Mouse (Mus musculus) left cerebral cortex, adult 9 months (tissue): ENCODE data around the gene Abcc4.

Source experiments
- DNase-seq, 2 experiments: peaks; one replicate each; pipeline ENCODE4 v3.0.0; 2022; ENCODE audit warnings: low spot score in 2 of 2

Abcc4 gene

DNA sequence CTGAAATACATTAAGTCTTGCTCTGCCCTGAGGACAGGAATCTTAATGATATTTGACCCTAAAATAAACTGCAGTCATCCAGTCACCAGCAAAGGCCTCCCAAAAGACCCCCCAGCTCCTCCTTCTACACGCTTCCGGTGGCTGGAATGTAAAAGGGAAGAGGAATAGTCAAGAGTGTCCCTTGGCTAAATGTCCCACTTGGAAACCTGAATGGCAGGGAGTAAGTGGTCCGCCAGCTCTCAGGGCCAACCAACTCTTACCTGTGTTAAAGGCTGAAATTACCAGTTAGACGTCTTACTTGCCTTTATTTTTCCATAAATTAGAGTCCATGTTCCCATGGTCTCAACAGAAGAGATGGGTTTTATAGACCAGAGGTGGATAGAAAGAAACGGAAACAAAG lies 6.9 kb upstream of the Abcc4 start:
- DNase-seq: no peak

DNA sequence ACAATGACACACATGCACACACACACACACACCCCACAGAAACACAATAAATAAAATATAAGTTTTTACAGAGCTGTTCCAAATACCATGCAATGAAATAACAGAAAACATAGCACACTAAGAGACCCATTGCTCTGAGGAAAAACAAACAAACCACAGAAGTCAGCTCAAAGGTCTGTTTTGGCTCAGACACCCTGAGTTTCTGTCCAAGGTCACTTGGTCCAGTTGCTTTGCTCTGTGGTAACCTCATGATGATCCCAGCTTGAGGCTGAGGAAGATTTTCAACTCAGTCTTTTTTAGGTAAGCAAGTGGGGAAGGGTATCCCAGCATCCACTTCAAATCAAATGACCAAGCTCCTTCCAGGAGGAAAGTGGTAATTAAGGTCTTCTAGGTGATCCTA lies 4.9 kb upstream of the Abcc4 start:
- DNase-seq: no peak

DNA sequence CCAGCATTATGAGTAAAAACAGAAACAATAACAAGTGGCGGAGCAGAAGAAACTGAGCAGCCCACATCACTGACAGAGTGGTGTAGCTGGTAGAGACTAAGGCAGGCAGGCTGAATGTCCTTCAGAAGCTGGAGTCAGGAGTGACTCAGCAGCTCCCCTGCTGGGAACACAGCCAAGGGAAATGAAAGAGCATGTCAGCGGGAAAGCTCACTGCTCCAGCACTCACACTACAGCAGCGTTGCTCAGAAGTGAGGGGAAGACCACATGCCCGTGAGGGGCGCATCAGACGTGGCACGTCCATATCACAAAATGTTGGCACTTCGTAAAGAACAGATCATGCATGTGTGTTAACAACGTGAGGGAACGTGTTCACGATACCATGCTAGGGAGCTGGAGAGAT lies 3.7 kb upstream of the Abcc4 start:
- peak; percentile 67 to 91 for DNase-seq

DNA sequence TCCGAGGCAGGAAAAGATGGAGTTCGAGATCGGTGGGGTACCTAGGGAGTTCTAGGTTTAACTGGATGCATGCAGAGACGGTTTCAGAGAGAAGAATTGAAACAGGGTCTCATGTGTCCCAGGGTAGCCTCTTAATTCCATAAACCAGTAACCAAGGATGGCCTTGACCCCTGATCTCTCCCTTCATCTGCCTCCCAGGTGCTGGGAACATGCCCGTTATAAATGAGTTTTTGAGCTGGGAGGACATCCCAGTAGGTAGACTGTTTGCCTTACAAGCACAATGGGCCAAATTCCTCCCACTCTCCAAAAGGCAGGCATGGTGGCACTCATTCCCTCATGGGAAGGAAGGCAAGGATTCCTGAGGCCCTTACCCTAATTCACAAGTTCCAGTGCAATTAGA lies 2.1 kb upstream of the Abcc4 start:
- DNase-seq: no peak

DNA sequence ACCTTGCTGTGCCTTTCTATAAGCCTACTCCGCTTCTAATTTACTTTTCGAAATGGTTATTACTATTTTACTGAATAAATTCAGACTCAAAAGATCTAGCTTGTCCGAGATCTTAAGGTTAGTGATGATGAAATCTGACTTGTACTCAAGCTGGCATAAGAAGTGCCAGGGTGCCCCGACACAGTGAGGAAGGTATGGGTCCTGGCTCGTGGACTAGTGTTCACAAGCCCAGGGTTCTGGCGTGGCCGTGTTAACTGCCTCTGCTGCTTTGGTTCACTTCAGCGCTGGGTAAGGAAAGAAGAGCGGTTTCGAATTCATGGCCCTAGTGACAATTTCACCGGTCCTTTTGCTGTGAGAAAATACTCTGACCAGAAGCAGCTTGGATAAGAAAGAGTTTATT lies 943 bp upstream of the Abcc4 start:
- DNase-seq: no peak

DNA sequence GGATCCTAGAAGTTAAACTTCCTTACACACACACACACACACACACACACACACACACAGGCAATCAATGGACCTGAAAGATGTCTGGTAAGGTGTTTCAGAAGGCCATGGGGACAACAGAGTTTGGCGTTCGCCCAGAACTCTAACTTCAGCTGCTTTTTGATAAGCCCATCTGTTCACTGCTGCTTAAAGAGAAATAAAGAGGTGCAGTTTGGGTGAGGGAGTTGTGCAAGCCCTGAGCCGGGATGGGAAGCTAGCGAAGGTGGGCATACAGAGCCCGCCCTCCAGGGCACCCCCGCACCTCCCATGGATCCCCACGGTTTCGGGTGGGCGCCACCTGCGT lies 583 bp downstream of the Abcc4 start:
- DNase-seq: no peak

DNA sequence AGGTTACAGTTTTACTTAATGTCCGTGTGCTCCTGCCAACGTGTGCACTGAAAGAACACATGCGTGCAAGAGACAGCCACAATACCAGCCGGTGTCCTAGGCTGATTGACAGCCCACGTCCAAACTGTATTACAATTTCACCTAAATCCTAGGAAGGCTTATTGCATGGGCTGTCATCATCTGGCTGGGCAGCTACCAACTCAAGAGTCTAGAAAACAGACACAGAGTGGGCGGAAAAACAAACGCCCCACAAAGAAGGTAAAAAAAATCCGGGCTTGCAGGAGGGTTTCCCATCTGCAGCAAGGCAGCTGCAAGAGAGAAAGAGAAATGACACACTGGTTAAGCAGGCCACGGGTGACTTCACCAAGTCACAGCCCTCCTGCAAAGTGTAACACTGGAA lies 2.7 kb downstream of the Abcc4 start:
- no peak for DNase-seq

DNA sequence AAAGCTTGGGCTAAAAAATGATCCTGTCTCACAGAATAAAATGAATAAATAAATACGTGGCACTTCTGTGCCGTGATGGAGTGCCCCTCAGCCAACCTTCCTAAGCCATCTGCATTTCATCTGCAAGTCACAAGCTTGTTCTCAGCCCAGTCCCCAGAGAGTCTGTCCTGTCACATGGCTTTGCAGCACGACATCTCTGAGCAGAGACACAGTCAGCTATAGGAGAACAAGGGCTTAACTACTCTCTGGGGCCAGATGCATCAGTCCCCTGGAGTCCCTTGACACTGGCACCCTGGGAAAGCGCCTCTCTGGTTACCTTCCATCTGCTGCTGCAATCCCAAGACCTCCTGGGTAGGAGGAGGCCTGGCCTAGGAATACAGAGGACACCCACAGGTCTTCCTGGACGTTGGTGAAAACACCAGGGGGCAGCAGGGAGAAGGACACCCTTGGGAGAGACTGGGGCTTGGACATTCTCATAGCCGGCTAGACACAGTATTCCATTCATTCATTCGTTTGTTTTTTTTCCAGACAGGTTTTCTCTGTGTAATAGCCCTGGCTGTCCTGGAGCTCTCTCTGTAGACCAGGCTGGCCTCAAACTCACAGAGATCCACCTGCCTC lies 3.9 kb downstream of the Abcc4 start:
- DNase-seq: no peak

DNA sequence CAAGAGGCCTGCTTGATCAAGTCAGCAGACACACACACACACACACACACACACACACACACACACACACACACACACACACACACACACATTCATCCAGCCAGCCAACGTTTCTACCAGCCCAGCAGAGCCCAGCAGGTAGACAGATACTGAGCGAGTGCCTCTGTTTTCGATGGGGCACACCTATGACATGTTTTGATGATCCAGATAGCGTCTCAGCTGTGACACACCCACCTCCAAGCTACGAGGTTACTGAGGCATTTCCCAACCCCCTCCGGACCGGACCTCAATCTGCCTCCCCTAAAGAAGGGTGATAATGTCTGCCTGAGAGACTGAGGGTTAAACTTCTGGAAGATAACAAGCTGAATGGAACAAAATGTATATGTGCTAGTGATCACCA lies 5.4 kb downstream of the Abcc4 start:
- DNase-seq: no peak

DNA sequence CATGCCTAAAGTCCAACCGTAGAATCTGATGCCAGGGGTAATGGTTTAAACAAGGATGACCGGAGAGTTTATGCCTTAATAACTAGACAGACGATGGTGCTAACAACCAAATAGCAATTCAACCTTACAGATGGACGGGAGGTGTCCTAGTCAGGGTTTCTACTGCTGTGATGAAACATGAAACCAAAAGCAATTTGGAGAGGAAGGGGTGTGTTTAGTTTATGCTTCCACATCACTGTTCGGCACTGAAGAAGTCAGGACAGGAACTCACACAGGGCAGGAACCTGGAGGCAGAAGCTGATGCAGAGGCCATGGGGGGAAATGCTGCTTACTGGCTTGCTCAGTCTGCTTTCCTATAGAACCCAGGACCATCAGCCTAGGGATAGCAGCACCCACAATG lies 6.1 kb downstream of the Abcc4 start:
- DNase-seq: no peak

DNA sequence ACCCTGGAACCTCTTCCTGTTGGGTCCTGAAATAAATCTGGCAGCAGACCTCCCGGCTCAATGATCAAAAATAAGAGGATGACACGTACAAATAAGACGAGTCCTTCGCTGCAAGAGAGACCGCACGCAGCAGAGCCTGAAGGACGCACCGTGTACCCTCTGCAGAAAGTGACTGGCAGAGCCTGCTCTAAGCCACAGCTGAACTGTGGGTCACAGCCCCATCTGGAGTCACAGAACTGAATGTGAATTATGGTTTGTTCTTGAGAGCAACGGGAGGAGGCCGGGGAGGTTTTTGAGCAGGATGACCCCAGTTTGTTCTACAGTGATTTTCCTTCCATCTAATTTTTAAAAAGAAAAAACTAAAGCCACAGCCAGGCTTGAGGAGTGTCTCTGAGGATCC lies 6.5 kb downstream of the Abcc4 start:
- no peak for DNase-seq

DNA sequence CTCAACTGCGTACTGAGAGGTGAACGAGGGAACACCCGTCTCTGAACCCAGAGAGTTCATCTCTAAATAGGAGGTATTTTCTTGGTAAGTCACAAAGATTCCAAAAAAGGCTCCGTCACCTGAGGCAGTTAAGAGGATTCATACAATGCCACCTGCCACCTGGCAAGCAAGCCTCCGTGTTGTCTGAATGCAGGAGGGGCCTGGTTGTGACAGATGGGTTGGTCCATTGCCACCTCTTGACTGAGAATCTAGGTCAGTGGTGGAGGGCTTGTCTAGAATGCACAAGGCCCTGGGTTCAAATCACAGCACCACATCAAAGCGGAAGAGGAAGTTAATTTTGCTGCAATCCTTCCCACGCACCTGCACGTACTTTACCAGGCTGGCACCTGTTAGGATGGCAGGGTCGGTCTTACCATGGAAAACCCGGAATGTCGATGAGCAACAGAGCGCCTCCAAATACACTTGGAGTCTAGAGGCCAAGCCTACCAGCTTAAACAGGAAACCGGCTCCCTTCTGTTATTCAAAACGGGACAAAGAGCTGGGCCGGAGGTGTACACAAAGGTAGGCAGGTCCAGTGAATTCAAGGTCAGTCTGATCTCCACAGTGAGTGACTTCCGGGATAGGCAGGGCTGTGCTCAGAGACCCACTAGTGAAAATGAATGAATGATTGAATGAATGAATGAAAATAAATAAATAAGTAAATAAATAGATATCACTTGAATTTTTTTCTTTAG lies 9.3 kb downstream of the Abcc4 start:
- DNase-seq: no peak

DNA sequence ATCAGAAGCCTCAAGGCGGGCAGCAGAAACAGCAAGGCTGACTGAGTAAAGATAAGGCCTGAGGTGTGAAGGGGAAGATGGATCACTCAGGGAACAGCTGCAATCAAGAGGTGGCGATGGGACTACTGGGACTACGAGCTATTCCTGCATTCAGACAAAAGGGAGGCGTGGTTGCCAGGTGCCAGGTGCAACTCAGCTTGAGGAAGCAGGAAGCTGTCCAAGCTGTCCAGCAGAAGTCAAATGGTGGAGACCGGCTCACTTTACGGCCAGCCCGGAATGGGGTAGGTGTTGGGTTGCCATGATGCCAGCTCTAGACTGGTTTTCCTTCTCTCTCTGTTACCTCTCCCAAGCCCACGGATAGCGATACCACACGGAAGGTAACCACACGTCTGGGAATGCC lies 10.2 kb downstream of the Abcc4 start:
- DNase-seq: no peak

DNA sequence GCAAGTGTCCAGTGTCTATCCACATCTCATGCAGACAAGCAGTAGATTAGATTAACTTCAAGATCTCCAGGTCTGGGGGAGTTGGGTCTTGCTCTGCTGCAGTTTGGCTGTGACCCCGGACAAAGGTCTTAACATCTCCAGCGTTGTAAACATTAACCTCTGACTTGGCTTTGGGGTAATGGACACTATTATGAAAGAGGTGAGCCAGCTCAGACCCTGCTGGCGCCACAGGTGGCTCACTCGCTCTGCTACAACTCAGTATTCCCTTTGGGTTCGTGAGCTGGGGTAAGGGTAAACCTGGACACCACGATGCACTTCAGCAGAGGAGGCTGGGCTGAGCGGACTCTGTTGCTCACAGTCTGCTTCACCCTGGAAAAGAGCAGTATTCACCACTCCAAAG lies 11.7 kb downstream of the Abcc4 start:
- DNase-seq: no peak

DNA sequence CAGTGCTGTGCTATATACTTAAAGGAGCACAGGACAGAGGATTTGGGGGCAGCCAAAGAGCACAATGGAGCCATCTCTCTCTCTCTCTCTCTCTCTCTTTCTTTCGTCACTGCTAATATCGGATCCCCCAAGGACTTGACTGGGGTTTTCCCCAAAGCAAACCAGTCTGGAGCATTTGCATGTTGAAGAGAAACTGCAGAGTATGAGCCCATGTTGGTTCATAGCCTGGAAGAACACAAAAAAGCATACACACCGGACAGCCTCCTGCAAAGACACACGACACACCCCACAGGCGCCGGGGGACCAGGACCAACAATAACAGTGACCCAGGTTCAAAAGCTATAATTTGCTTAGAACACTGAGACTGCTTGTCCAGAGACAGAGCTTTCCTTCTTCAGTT lies 14.1 kb downstream of the Abcc4 start:
- no peak for DNase-seq

DNA sequence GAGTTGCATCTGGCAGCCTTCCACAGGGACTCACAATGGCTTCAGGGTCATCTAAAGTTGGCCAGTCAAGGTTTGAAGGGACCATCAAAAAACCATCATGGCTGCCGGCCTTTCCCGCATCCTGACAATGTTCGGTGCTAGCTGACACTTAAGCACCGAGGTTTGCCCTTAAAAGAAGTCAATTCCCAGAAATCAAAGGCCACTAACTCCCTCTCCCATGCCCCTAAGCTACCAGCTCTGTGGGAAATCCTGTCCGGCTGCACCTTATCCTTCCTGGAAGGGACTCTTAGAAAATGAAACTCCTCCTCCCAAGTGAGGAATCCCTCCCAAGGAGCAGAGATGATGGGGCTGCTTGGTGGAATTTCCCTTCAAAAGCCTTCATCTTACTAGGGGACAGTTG lies 14.6 kb downstream of the Abcc4 start:
- no peak for DNase-seq

DNA sequence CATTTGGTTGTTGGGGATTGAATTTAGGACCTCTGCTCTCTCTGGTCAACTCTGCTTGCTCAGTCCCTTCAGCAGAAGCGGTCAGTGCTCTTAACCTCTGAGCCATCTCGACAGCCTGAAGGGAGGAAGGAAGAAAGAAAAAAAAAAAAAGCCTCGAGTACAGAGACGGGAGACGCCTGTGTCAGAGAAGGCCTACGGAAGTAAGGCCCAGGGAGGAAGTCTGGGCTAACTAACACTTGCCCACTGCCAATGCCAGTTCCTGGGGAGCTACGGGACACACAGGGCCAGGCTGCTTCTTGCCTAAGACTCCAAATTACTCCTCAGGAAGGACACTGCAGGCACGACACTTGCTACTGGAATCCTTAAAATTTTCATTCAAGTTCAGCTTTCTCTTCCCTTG lies 15.1 kb downstream of the Abcc4 start:
- no peak for DNase-seq

DNA sequence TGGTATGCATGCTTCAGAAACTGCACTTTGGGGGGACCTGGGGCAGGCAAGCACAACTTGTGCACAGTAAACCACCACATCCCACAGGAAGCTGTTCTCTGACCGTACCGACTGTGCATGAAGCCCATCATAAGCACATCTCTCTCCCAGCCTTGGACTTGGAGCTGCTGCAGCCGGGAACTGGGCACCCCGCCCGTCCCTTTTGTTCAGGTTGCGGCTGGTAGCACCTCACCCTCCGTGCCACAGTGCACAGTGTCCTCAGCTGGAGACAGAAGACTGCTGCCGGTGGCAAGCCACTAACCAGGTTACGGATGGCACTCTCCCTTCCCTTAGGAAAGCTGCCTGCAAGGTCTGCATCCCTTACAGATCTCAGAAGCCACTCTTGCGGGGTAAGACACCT lies 15.7 kb downstream of the Abcc4 start:
- no peak for DNase-seq

DNA sequence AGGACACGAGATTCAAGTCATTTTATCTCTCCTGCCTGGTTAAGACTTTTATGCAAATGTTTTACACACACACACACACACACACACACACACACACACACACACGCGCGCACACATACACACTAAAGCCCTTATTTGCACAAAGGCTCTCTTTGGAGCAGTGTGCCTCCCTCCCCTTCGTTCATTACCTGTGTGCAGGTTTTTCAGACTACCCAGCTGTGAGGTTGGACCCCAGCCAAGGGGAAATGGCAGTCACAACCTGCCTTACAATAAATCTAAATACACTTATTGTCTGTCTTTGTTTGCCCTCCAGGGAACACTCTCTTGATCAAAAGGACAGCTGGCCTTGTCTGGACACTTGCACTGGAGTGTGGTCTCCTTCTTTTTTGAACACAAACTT lies 17.4 kb downstream of the Abcc4 start:
- no peak for DNase-seq

DNA sequence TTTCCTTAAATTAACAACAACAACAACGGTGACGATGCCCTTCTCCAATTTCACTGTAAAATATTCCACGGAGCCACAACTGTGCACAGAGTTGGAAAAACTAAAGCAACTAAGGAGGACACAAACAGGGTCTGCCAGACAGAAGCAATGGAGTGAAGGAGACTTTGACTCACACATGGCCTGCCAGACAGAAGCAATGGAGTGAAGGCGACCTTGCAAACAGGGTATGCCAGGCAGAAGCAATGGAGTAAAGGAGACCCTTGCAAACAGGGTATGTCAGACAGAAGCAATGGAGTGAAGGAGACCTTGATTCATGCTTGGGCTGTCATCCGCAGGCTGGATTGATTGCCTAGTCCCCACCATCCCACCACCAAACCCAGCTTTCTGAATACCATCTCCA lies 19.2 kb downstream of the Abcc4 start:
- DNase-seq: no peak

DNA sequence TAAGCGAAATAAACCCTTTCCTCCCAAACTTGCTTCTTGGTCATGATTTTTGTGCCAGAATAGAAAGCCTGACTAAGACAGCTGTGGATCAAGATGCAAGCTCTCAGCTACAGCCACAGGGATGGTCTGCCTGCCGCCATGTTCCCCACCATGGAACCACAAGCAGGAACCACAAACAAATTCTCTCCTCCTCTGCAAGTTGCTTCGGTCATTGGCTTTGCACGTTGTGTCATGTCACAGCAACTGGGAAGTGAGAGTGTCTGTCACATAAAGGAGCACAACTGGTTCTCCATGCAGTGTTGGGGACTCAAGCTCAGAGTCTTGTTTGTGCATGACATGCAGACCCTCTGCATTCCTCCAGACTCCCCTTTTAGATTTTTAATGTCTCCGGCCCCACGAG lies 20.4 kb downstream of the Abcc4 start:
- no peak for DNase-seq

DNA sequence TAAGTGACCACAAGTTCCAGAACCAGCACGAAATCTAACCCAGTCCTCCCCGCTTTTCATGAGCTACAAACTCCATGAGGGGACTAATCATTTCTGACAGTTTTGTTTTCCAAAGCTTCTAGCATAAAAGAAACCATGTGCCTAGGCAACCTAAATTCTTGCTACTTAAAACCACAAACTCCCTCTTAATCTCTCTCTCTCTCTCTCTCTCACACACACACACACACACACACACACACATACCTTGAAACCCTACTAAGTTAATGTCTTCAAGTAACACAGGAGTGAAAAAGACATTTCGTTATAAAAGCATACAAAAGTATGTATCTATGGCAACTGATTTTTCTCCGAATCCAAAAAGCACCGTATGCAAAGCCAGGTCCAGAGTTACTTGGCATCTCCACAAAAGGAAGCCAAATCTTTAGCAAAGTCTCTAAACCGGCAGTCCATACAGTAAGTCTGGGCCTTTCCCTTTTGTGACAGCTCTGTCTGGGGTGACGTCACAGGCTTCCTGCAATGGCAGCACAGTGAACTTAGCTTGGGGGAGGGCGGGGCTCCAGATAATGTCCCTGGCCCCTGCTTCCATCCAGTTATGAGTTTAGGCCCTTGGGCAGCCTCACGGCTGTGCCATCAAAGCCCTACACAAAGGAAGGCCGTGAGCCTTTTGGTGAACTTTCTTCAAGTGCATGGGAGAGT lies 23.5 kb downstream of the Abcc4 start:
- DNase-seq: no peak

DNA sequence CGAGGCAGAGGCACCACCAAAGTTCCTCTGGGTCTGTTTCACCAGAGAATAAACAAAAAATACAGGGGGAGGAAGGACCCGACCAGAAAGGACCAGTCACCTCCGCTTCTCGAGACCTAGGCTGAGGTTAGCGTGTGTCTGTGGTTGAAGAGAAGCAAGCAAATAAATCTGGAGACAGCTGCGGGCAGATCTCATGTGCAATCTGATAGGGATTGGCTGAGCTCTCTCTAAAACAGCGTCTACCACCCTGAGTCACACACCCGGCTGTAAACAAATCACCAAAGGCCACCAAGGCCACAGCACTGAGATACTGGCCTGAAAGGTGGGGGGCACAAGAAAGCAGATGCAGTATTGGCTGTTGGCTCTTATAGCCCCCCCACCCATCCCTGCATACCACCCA lies 24.9 kb downstream of the Abcc4 start:
- DNase-seq: no peak
